Mouse (Mus musculus) central nervous system, embryonic 14 days (tissue): ENCODE measurements around the gene Ostm1. TPM values are rescaled to one million over a fixed set of nuclear protein-coding genes. Genes with fewer than 3 reads are reported as not detected.

Experiments
- polyA plus RNA-seq: library from polyadenylated mRNA; depleted of rRNA; stranded (reverse); fragments of >200 nt; gene quantifications from 2 replicates; pipeline ENCODE4 v1.2.3, GENCODE M21; 2012; rRNA removed

Ostm1 gene
- 26.4 and 34.2 TPM in 2 replicates for polyA plus RNA-seq

GRCm38 (mm10) chr10:42583157-42583872 is at the start of gene Ostm1, which contains the start of gene Nr2e1:
Gene Ostm1, plus strand, starts transcription at chr10:42583822.
Gene Nr2e1, minus strand, starts transcription at chr10:42583632.

Other genes starting within 250 kb of the Ostm1 start
- 4.9 and 5.4 TPM in 2 replicates for gene Afg1l, start 105.3 kb upstream of the Ostm1 start, polyA plus RNA-seq
- 275 and 278 TPM in 2 replicates for gene Snx3, start 81.8 kb upstream of the Ostm1 start, polyA plus RNA-seq
- 17.5 and 40.3 TPM in 2 replicates for gene Nr2e1, start 190 bp upstream of the Ostm1 start, polyA plus RNA-seq
- gene Sec63, start 177.7 kb downstream of the Ostm1 start, polyA plus RNA-seq: 58.0 and 59.0 TPM in 2 replicates